ENCODE assay signal across 25 mouse cellular contexts in the genomic region with DNA sequence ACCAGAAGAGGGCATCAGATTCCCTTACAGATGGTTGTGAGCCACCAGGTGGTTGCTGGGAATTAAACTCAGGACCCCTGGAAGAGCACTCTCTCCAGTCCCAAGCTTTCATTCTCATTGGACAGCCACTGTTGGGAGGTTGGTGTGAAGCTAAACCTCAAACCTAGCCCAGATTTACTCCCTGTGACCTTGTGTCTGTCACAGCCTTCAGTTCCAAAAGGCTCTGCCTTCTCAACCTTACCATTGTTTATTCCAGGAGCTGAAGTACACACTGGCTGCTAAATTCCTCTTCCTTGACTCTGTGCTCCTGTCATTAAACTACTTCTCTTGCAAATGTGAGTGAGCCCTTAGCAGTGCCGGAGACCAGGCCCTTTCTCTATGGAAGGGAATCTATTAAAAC.
"Had no signal": no experiment of that assay in that cellular context is flagged by ENCODE, and none has a peak within 500 bp of the region (broad histone marks: within the 10 kb centered on the region; RNA-seq: fewer than 3 reads in every experiment).

No protein-coding gene starts in this region.

- H3K36me3 ChIP-seq: heart, embryonic 13.5 days; heart, embryonic 15.5 days; hindbrain, embryonic 13.5 days; hindbrain, embryonic 15.5 days; limb, embryonic 15.5 days had no signal

- H3K27me3 ChIP-seq: heart, embryonic 13.5 days; heart, embryonic 15.5 days; hindbrain, embryonic 13.5 days; hindbrain, embryonic 15.5 days; kidney, embryonic 15.5 days; limb, embryonic 13.5 days; limb, embryonic 15.5 days had no signal

- H3K4me2 ChIP-seq: heart, embryonic 11.5 days; heart, embryonic 13.5 days; heart, embryonic 15.5 days; hindbrain, embryonic 13.5 days; hindbrain, embryonic 15.5 days; kidney, embryonic 15.5 days; limb, embryonic 13.5 days; limb, embryonic 15.5 days; liver, embryonic 11.5 days had no signal

- ATAC-seq: hindbrain, postnatal 0 days; intestine, embryonic 16.5 days had no signal

- H3K4me3 ChIP-seq: heart, adult 2 months; heart, embryonic 13.5 days; heart, embryonic 15.5 days; hindbrain, embryonic 13.5 days; hindbrain, embryonic 15.5 days; kidney, embryonic 15.5 days; layer of hippocampus, adult 2 months; left cerebral cortex, adult 2 months; limb, embryonic 13.5 days; limb, embryonic 15.5 days had no signal

- H3K9me3 ChIP-seq: heart, embryonic 13.5 days; heart, embryonic 15.5 days; hindbrain, embryonic 13.5 days; hindbrain, embryonic 15.5 days; kidney, embryonic 15.5 days; limb, embryonic 13.5 days; limb, embryonic 15.5 days had no signal

- H3K27ac ChIP-seq: heart, adult 2 months; heart, embryonic 13.5 days; heart, embryonic 15.5 days; hindbrain, embryonic 13.5 days; hindbrain, embryonic 15.5 days; hindbrain, postnatal 0 days; kidney, embryonic 15.5 days; kidney, postnatal 0 days; layer of hippocampus, adult 2 months; left cerebral cortex, adult 2 months; limb, embryonic 13.5 days; limb, embryonic 15.5 days had no signal

- DNase-seq: gastrocnemius, postnatal 14 days; gastrocnemius, postnatal 36 days; heart, adult 11 months; heart, adult 2 months; heart, postnatal 14 days; heart, postnatal 36 days; kidney, adult 11 months; kidney, adult 2 months; kidney, adult 9 months; kidney, postnatal 25 days; kidney, postnatal 4 days had no signal

- H3K9ac ChIP-seq: heart, embryonic 13.5 days; heart, embryonic 15.5 days; hindbrain, embryonic 13.5 days; hindbrain, embryonic 15.5 days; kidney, embryonic 15.5 days; limb, embryonic 13.5 days; limb, embryonic 15.5 days had no signal
